Mouse (Mus musculus): ENCODE results near the gene Gm47969.
"Not testable (repeated sequence)": the region's sequence is repeated elsewhere in the genome, so short reads cannot be mapped to it uniquely, and the experiment has no call there.

Gene Gm47969

DNA sequence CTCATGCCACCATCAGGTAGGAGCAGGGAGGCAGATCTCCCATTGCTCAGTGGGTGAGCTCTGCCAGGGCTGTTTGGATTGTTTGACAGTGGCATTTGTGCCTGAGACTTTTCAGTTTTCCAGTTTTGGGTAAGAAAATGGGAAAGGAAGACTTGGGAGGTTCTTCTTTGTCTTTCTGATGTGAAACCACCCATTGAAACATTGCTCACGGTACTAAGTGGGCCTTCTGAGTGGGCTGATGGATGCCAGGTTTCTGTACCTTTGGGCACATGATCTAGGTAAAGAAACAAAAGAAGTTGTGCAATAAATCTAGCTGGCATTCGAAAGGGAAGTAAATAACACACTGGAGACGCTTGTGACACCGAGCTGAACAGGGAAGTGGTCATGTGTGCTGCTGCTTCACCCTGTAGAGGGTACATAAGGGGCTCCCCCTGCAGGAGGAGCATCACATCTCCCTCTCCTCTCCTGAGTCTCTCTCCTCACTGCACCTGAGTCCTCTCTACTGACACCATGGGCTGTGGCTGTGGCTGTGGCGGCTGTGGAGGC is at the start of gene Gm47969:
Gene Gm47969 (plus strand): TSS at position 51 of the 546 bp plus-strand sequence.
- no peak for DNase-seq (ENCODE audit: extremely low spot score)

- DNase-seq (ENCODE audit: extremely low spot score) = not testable (repeated sequence)
Observed at GRCm38 (mm10) chr1:83000306-83000705, 44.4 kb upstream of the Gm47969 start, which contains the start of gene Gm47959. Gm47959 (plus strand) TSS chr1:83000548.

DNA sequence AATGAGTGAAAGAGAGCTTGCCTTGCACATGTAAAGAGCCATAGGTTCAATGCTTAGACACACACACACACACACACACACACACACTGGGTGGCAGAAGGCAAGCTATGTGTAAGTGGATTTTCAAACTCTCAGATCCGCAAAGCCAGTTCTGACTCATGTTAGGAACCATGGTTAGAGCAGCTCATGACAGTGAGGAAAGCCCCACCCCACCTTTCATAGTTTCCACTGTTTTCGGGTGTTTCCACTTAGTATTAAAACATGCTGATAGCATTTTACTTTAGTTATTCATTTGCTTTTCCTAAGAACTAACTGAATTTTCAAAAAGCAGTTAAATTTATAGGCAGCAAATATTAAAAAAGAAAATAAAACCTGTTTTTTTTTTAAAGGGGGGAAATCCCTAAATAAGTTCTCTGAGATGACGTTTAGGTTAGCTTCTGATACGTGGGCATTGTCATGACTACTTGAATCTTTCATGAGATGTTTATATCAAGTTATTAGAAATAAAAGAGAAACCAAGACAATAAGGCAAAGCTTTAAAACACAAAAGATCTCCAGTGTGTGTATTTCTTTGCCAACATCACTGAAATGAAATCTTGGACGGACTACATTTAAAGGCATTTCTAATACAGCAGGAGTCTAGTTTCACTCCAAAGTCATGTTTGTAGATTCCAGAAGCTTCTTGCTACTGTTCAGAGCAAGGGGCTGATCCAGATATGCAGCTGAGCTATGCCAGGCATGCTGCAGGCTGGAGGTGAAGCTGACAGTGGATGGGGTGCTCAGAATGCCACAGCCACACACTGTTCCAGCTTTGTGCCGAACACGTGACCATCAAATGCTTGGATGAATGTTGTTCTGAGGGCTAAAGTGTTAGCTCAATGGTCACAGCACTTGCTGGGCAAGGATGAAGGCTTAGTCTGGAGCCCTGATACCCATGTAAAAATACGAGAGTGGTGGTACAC is 38.2 kb upstream of the Gm47969 start:
- no peak for DNase-seq (ENCODE audit: extremely low spot score)

GRCm38 (mm10) chr1:83007471-83007870 is 37.3 kb upstream of the Gm47969 start:
- no peak for DNase-seq (ENCODE audit: extremely low spot score)

GRCm38 (mm10) chr1:83014477-83014876 is 30.3 kb upstream of the Gm47969 start:
- no peak for DNase-seq (ENCODE audit: extremely low spot score)

GRCm38 (mm10) chr1:83015329-83015879 is 29.3 kb upstream of the Gm47969 start:
- DNase-seq (ENCODE audit: extremely low spot score) = no peak

GRCm38 (mm10) chr1:83016556-83016955 is 28.2 kb upstream of the Gm47969 start:
- DNase-seq (ENCODE audit: extremely low spot score) = no peak

- no peak for DNase-seq (ENCODE audit: extremely low spot score)
Observed at GRCm38 (mm10) chr1:83031950-83032349, 12.8 kb upstream of the Gm47969 start.

DNA sequence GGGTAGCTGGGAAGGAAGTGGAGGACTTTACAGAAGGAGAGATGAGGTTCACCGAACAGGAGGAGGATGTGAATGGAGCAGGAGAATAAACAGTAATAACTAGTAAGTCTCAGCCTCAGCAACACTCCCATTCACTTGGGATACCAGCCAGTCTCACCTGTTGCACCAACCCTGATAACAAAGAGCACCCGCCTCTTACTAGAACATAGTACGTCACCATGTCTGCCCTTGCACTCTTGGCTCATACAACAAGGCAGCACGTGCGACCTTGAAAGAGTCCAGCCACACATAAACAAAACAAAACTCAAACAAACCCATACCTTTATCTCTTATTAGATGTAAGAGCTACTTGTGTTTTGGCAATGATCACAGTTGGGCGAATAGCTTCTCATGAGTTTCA is 12.2 kb upstream of the Gm47969 start:
- no peak for DNase-seq (ENCODE audit: extremely low spot score)

DNA sequence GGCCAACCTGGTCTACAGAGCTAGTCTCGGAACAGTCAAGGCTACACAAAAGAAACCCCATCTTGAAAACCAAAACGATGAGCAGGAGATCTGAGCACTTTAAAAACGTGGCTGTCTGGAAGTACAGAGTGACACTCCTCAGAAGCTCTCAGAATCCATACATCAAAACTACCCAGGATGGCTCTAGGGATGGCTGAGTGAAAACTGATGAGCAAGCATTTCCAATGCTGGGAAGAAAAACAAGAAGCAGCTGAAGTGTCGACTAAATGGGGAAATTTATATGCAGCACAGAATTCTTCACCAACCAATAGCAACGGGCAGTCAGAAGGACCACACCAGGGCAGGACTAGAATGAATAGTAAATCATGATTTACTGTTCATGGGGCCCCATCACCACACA is 10.2 kb upstream of the Gm47969 start:
- DNase-seq (ENCODE audit: extremely low spot score) = no peak

- no peak for DNase-seq (ENCODE audit: extremely low spot score)
Observed at GRCm38 (mm10) chr1:83036892-83037667, 7.7 kb upstream of the Gm47969 start.

- peak; percentile 57 for DNase-seq (ENCODE audit: extremely low spot score)
Observed at GRCm38 (mm10) chr1:83038109-83038672, 6.5 kb upstream of the Gm47969 start, which contains the start of gene Slc19a3. Slc19a3 (minus strand) TSS chr1:83038448.

GRCm38 (mm10) chr1:83039080-83039479 is 5.7 kb upstream of the Gm47969 start:
- DNase-seq (ENCODE audit: extremely low spot score) = no peak

GRCm38 (mm10) chr1:83042380-83042779 is 2.4 kb upstream of the Gm47969 start, which contains the start of gene Krtap28-10:
Krtap28-10 (minus strand) TSS chr1:83042480.
- no peak for DNase-seq (ENCODE audit: extremely low spot score)

DNA sequence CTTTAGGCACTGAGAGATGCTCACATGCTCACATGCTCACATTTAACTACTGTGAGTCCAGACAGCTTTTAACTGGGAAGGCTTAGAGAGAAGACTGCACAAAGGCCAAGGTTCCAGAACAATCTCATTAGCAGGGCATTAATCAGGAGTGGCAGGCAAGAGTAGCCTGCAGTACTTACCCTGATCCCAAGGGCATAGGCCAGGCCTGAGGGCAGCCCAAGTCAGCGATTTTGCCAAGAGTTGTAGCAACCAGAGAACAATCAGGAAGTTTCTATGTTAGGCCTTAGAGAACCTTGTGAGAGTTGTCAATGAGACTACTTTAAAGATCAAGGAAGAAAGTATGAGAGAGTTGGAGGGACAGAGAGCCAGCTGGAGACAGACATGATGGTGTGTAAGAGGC is 13.7 kb downstream of the Gm47969 start:
- DNase-seq (ENCODE audit: extremely low spot score) = no peak

GRCm38 (mm10) chr1:83059278-83059677 is 14.5 kb downstream of the Gm47969 start, which contains the start of gene A030005K14Rik:
A030005K14Rik (minus strand) TSS chr1:83059378.
- no peak for DNase-seq (ENCODE audit: extremely low spot score)

DNA sequence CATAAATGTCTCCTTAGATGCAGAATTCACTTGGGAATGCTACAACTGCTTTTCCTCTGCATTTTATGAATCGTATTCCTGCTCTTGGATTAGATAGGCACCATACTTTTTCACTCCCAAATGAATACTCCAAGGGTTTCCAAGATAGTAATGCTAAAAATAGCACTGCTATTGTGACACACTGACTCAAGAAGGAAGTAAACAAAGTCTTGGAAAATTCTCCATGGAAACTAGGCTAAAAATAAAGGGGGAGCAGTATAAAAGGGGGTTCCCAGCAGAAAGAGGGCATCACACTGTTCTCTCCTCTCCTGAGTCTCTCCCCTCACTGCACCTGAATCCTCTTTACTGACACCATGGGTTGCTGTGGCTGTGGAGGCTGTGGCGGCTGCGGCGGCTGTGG is 15.9 kb downstream of the Gm47969 start, which contains the start of gene Krtap28-13:
Gene Krtap28-13 (plus strand): TSS at position 288 of the 400 bp plus-strand sequence.
- no peak for DNase-seq (ENCODE audit: extremely low spot score)

- peak; percentile 42 for DNase-seq (ENCODE audit: extremely low spot score)
Observed at GRCm38 (mm10) chr1:83064851-83065250, 20.1 kb downstream of the Gm47969 start.

- no peak for DNase-seq (ENCODE audit: extremely low spot score)
Observed at GRCm38 (mm10) chr1:83066577-83066976, 21.8 kb downstream of the Gm47969 start.

DNA sequence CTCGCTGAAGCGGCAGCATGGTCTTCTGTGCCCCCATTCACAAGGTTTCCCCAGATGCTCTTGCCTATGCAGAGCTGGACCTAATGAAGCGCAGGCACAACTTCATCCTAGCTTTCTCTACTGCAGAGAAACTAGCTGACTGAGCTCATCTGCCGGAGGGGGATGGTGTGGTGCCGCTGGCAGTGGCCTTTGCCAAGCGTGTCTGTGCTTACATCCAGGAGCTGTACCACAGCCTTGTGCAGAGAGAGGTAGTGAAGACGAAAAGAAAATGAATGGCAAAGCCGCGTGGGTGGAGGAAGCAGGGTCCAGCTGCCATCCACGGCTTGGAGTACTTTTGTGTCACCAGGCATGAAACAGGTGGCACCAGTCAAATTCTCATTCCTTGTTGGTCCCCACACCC is 22.5 kb downstream of the Gm47969 start:
- DNase-seq (ENCODE audit: extremely low spot score) = no peak

- no peak for DNase-seq (ENCODE audit: extremely low spot score)
Observed at GRCm38 (mm10) chr1:83075526-83076189, 30.9 kb downstream of the Gm47969 start.

Measured in embryo, embryonic 9.5 days (tissue).